Mouse (Mus musculus): Measurements from ENCODE around the gene Mcemp1. TPM values are rescaled to one million over a fixed set of nuclear protein-coding genes. Genes with fewer than 3 reads are reported as not detected.
A peak's percentile ranks its signal among the peaks of the same experiment; 100 is the strongest.

Mcemp1 gene
- polyA plus RNA-seq, 1 experiment from 2014 or later, result 0.07 TPM

- WGBS, result 96% methylated on average over 23 of the region's 23 CpGs
- H3K4me3 ChIP-seq, result 0 out of 2 replicates have a peak overlapping the region, but pooled peaks have one; percentile 16
- H3K27me3 ChIP-seq (ENCODE audit: low read depth, poor library complexity, severe bottlenecking), result no peaks in the 10 kb centered on the region
- H3K27ac ChIP-seq (replicated peaks), result no peak overlapping the region
- peaks cover 15% of the 10 kb centered on the region for H3K4me1 ChIP-seq
- H3K9me3 ChIP-seq (replicated peaks), result no peaks in the 10 kb centered on the region
- no peak for DNase-seq (ENCODE audit: low spot score)
- peaks cover 51% of the 10 kb centered on the region for H3K36me3 ChIP-seq
Observed at GRCm38 (mm10) chr8:3678831-3679230, 13.3 kb downstream of the Mcemp1 start.

GRCm38 (mm10) chr8:3679236-3679635 lies 13.7 kb downstream of the Mcemp1 start:
- Histone ChIP-seq H3K27ac (replicated peaks) (no peak overlapping the region), H3K9me3 (replicated peaks) (no peaks in the 10 kb centered on the region), H3K4me3 (no peak overlapping the region), H3K36me3 (peaks cover 51% of the 10 kb centered on the region), H3K27me3 (ENCODE audit: low read depth, poor library complexity, severe bottlenecking) (no peaks in the 10 kb centered on the region), H3K4me1 (peaks cover 15% of the 10 kb centered on the region)
- no peak for DNase-seq (ENCODE audit: low spot score)
- WGBS, result 96% methylated on average over 23 of the region's 23 CpGs

GRCm38 (mm10) chr8:3679656-3680055 lies 14.1 kb downstream of the Mcemp1 start:
- H3K27ac ChIP-seq (replicated peaks), result no peak overlapping the region
- H3K36me3 ChIP-seq, result peaks cover 51% of the 10 kb centered on the region
- peaks cover 15% of the 10 kb centered on the region for H3K4me1 ChIP-seq
- no peaks in the 10 kb centered on the region for H3K27me3 ChIP-seq (ENCODE audit: low read depth, poor library complexity, severe bottlenecking)
- H3K4me3 ChIP-seq, result no peak overlapping the region
- 95% methylated on average over 5 of the region's 5 CpGs for WGBS
- H3K9me3 ChIP-seq (replicated peaks), result no peaks in the 10 kb centered on the region
- DNase-seq (ENCODE audit: low spot score), result no peak

GRCm38 (mm10) chr8:3682435-3682834 lies 16.9 kb downstream of the Mcemp1 start:
- Histone ChIP-seq H3K27ac (replicated peaks) (no peak overlapping the region), H3K4me3 (no peak overlapping the region), H3K4me1 (peaks cover 6% of the 10 kb centered on the region), H3K9me3 (replicated peaks) (no peaks in the 10 kb centered on the region), H3K27me3 (ENCODE audit: low read depth, poor library complexity, severe bottlenecking) (no peaks in the 10 kb centered on the region), H3K36me3 (peaks cover 51% of the 10 kb centered on the region)
- WGBS, result 87% methylated on average over 5 of the region's 5 CpGs
- no peak for DNase-seq (ENCODE audit: low spot score)

GRCm38 (mm10) chr8:3683408-3684176 lies 18.0 kb downstream of the Mcemp1 start:
- no peak overlapping the region for H3K4me3 ChIP-seq
- H3K4me1 ChIP-seq, result no peaks in the 10 kb centered on the region
- H3K36me3 ChIP-seq, result peaks cover 48% of the 10 kb centered on the region
- 81% methylated on average over 6 of the region's 6 CpGs for WGBS
- H3K27ac ChIP-seq (replicated peaks), result no peak overlapping the region
- no peaks in the 10 kb centered on the region for H3K9me3 ChIP-seq (replicated peaks)
- no peak for DNase-seq (ENCODE audit: low spot score)
- no peaks in the 10 kb centered on the region for H3K27me3 ChIP-seq (ENCODE audit: low read depth, poor library complexity, severe bottlenecking)

- peaks cover 39% of the 10 kb centered on the region for H3K36me3 ChIP-seq
- H3K27me3 ChIP-seq (ENCODE audit: low read depth, poor library complexity, severe bottlenecking), result no peaks in the 10 kb centered on the region
- no peaks in the 10 kb centered on the region for H3K4me1 ChIP-seq
- no peak for DNase-seq (ENCODE audit: low spot score)
- no peak overlapping the region for H3K4me3 ChIP-seq
- no peaks in the 10 kb centered on the region for H3K9me3 ChIP-seq (replicated peaks)
- H3K27ac ChIP-seq (replicated peaks), result no peak overlapping the region
Observed at GRCm38 (mm10) chr8:3684530-3684929, 19.0 kb downstream of the Mcemp1 start.

GRCm38 (mm10) chr8:3685422-3685821 lies 19.9 kb downstream of the Mcemp1 start:
- Histone ChIP-seq H3K36me3 (peaks cover 30% of the 10 kb centered on the region), H3K27ac (replicated peaks) (no peak overlapping the region), H3K27me3 (ENCODE audit: low read depth, poor library complexity, severe bottlenecking) (no peaks in the 10 kb centered on the region), H3K9me3 (replicated peaks) (no peaks in the 10 kb centered on the region), H3K4me1 (no peaks in the 10 kb centered on the region), H3K4me3 (no peak overlapping the region)
- no peak for DNase-seq (ENCODE audit: low spot score)
- 74% methylated on average over 5 of the region's 5 CpGs for WGBS

- H3K4me1 ChIP-seq, result no peaks in the 10 kb centered on the region
- DNase-seq (ENCODE audit: low spot score), result no peak
- H3K27me3 ChIP-seq (ENCODE audit: low read depth, poor library complexity, severe bottlenecking), result no peaks in the 10 kb centered on the region
- WGBS, result 80% methylated on average over 6 of the region's 6 CpGs
- H3K9me3 ChIP-seq (replicated peaks), result no peaks in the 10 kb centered on the region
- H3K4me3 ChIP-seq, result no peak overlapping the region
- peaks cover 9% of the 10 kb centered on the region for H3K36me3 ChIP-seq
- no peak overlapping the region for H3K27ac ChIP-seq (replicated peaks)
Observed at GRCm38 (mm10) chr8:3687537-3687936, 22.0 kb downstream of the Mcemp1 start.

GRCm38 (mm10) chr8:3690774-3691173 lies 25.2 kb downstream of the Mcemp1 start:
- H3K4me1 ChIP-seq, result no peaks in the 10 kb centered on the region
- no peaks in the 10 kb centered on the region; the same call in 1 of the 2 replicates for H3K9me3 ChIP-seq (replicated peaks)
- no peaks in the 10 kb centered on the region for H3K36me3 ChIP-seq
- no peak overlapping the region for H3K4me3 ChIP-seq
- H3K27ac ChIP-seq (replicated peaks), result no peak overlapping the region
- no peak for DNase-seq (ENCODE audit: low spot score)
- WGBS, result 79% methylated on average over 3 of the region's 3 CpGs
- no peaks in the 10 kb centered on the region for H3K27me3 ChIP-seq (ENCODE audit: low read depth, poor library complexity, severe bottlenecking)

GRCm38 (mm10) chr8:3694121-3694520 lies 28.6 kb downstream of the Mcemp1 start, which contains the start of gene Fcer2a:
Fcer2a (minus strand) TSS chr8:3694175.
- no peak within 1 kb of the TSS for H3K27ac ChIP-seq (replicated peaks)
- no peaks in the 10 kb centered on the region for H3K4me1 ChIP-seq
- H3K4me3 ChIP-seq, result no peak within 1 kb of the TSS
- no peaks in the 10 kb centered on the region for H3K27me3 ChIP-seq (ENCODE audit: low read depth, poor library complexity, severe bottlenecking)
- DNase-seq (ENCODE audit: low spot score), result no peak
- WGBS, result 89% methylated on average over 3 of the region's 3 CpGs
- no peaks in the 10 kb centered on the region for H3K36me3 ChIP-seq
- no peaks in the 10 kb centered on the region; the same call in 1 of the 2 replicates for H3K9me3 ChIP-seq (replicated peaks)

- Histone ChIP-seq H3K4me1 (no peaks in the 10 kb centered on the region), H3K4me3 (no peak overlapping the region), H3K36me3 (no peaks in the 10 kb centered on the region), H3K9me3 (replicated peaks) (no peaks in the 10 kb centered on the region), H3K27ac (replicated peaks) (no peak overlapping the region), H3K27me3 (ENCODE audit: low read depth, poor library complexity, severe bottlenecking) (no peaks in the 10 kb centered on the region)
- no peak for DNase-seq (ENCODE audit: low spot score)
- WGBS, result 93% methylated on average over 1 of the region's 1 CpGs
Observed at GRCm38 (mm10) chr8:3701491-3701890, 35.9 kb downstream of the Mcemp1 start.

- DNase-seq (ENCODE audit: low spot score), result no peak
- WGBS, result 60% methylated on average over 4 of the region's 4 CpGs
Observed at GRCm38 (mm10) chr8:3705711-3706110, 40.2 kb downstream of the Mcemp1 start.

GRCm38 (mm10) chr8:3707611-3708010 lies 42.1 kb downstream of the Mcemp1 start:
- 72% methylated on average over 7 of the region's 7 CpGs for WGBS

More at GRCm38 (mm10) chr8:3705711-3706110, 40.2 kb downstream of the Mcemp1 start:
- Histone ChIP-seq H3K27ac (replicated peaks) (no peak overlapping the region), H3K36me3 (no peaks in the 10 kb centered on the region), H3K4me3 (no peak overlapping the region), H3K4me1 (no peaks in the 10 kb centered on the region), H3K27me3 (ENCODE audit: low read depth, poor library complexity, severe bottlenecking) (no peaks in the 10 kb centered on the region), H3K9me3 (replicated peaks) (no peaks in the 10 kb centered on the region)

More at GRCm38 (mm10) chr8:3707611-3708010, 42.1 kb downstream of the Mcemp1 start:
- Histone ChIP-seq H3K27ac (replicated peaks) (no peak overlapping the region), H3K4me3 (no peak overlapping the region), H3K36me3 (no peaks in the 10 kb centered on the region), H3K9me3 (replicated peaks) (no peaks in the 10 kb centered on the region), H3K27me3 (ENCODE audit: low read depth, poor library complexity, severe bottlenecking) (no peaks in the 10 kb centered on the region), H3K4me1 (no peaks in the 10 kb centered on the region)
- no peak for DNase-seq (ENCODE audit: low spot score)

All from midbrain, embryonic 10.5 days (tissue).